Mouse (Mus musculus): ENCODE measurements at regions not wholly inside any gene's neighbourhood (a gene's known extent, or its start where the extent isn't known, plus 50 kb on each side); places are given as distances from the start of the nearest gene placed in this dataset.

DNA sequence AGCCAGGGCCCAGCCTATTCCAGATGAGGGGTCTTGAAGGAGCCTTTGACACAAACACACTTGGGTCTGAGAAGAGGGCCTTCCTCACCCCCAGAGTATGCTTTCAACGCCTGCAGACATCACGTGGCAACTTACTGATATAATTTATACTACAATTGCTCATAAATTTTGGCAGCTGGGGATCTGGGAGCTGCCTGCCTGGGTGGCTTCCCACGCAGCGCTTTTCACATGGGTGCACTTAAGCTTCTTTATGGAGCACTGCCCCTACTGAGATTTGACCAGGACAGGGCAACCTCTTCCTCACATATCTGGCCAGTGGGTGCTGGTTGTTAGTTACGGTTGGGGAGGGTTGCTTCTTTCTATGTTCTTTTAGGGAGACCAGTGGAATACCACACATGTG is 61.6 kb downstream of the Spesp1 start:
- DNase-seq, result peak; percentile 68

DNA sequence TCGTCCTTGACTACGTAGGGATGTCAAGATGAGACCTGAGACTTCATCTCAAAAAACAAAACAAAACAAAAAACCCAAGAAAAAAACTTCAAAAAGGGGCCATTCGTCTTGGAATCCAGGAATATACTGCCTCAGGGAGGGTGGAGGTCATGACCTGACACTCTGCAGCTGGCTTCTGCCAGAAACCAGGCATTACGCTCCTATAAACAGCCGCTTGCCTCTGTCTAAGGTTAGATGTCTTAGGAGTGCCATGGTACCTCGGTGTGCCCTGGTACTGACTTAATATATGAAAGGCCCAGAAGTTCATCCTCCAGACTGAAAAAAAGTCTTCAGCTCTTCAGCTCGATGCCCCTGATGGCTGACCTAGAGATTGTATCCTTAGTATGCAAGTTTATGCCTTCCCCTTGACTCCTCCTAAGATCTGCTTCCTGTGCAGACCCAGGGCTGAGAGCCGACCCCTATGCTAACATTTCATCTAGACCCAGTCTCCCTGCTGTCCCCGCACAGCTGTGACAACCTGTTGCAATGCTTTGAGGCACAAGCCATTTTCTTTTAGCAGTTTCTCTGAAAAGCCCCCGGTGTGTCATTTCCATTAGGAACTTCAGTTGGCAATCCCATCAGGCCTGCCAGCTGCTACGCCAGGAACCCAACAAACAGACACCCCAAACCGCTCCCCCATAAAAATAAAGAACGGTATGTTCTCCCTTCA is 66.7 kb downstream of the Spesp1 start:
- DNase-seq, result peak; percentile 25

DNA sequence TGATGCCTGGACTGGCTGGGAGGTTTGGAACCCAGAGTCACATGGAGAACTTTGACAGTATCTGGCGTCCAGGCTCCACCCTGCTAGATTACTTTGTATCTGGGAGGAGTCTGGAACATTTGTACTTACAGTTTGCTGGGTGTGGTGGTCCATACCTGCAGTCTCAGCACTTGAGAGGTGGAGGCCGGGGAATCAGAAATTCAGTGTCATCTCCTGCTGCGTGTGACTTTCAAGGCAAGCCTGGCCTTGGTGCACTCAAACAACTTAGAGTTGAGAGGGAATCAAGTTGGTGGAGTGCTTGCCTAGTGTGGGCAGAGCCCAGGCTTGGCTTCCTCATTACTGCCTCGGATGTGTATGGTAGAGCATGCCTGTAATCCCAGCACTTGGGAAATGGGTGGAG is 67.5 kb downstream of the Spesp1 start:
- no peak for DNase-seq

DNA sequence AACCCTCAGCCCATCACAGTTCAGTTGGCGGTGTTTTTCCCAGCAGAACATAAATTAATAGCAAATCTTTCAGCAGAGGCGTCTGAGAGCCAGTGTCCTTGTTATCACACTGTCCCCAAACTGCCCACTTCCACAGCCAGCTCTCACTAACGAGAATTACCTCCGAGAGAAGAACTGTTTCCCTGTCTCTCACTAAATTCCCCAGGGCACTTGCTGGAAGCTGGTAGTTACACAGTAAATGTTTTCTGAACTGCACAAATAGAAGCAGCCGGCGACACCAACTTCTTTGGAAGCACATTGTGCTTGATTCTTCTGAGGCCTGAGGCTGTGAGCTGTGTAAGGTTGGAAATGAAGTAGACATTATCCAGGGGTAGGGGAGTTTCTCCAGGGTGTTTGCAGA is 69.4 kb downstream of the Spesp1 start:
- no peak for DNase-seq

DNA sequence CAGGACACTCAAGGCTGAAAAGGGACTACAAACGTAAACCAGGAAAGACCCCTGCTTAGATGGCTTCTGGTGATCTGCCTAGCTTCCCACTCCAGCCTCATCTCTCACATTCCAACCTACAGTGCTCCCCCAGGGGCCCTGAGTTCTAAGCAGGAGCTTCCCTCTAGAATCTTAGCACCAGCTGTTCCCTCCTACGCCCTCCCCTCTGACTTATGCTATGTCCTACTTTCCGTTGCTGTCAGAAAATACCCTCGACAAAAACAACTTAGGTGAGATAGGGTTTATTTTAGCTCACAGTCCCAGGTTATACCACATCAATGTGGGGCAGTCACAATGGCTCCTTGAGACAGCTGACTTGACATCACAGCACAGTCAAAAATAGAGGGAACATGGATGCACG is 71.2 kb downstream of the Spesp1 start:
- no peak for DNase-seq

DNA sequence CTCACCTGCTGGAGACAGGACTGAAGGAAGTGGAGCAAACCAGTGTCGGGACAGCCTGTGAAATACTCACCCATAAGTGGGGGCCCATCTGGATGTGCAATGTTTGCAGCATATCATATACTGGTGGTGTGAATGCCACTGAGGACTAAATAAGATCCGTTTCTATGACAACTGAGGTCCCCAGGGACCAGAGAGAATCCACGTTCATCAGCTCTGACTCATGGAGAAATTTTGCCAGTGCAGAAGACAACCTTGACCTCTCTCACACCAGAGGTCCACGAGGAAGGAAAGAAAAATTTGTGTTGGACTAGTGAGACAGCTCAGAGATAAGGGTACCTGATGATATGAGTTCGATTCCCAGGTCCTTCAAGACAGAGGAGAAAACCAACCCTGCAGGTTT is 73.6 kb downstream of the Spesp1 start:
- DNase-seq, result no peak

DNA sequence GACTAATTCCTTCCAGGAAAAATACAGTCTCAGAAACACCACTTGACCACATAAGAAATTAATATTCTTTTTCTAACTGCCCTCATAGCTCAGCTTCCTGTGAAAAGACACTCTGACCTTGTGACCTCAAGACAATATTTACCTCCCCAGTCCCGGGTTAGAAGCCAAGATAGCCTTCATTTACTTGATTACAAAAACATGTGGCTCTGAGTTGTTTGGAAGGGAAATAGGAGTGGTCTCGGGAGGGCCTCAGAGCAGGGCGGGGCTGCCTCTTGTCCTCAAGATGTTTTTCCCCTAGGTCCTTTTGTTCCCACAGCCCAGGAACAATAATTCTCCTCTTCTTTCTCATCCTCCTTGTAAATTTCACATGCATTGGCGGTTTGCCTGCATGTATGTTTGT is 76.7 kb downstream of the Spesp1 start:
- no peak for DNase-seq

DNA sequence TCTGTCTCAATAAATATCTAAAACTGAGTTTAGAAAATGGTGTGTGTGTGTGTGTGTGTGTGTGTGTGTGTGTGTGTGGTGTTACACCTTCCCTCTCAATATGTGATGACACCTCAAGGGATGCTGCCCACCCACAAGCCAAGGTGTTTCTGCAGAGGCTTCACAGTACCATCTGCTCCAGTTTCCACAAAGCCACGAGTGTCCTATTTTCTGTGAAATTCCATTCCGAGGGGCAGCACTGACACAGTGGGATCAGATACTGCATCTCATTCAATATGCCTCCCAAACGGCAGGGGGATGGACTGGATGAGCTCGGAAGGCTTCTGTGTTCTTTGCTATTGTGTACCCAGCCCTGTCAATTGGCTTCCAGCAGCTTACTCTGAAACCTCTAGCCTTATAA is 78.5 kb downstream of the Spesp1 start:
- DNase-seq, result no peak

DNA sequence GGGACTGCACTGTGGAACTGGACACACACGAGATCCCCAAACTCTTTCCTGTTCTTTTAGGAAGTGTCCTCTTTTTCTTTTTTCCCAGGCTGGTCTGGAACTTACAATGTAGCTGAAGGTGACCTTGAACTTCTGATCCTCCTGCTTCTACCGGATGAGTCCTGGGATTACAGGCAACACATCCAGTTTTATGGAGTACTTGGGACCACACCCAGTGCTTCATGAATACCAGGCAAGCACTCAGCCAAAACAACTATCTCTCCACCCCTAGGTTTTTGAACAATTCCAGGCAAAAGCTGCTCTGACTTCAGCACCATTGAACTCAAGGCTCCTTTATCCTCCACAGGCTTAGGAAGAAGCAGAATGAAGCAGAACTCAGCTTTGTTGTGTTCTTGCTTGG is 79.7 kb downstream of the Spesp1 start:
- no peak for DNase-seq

DNA sequence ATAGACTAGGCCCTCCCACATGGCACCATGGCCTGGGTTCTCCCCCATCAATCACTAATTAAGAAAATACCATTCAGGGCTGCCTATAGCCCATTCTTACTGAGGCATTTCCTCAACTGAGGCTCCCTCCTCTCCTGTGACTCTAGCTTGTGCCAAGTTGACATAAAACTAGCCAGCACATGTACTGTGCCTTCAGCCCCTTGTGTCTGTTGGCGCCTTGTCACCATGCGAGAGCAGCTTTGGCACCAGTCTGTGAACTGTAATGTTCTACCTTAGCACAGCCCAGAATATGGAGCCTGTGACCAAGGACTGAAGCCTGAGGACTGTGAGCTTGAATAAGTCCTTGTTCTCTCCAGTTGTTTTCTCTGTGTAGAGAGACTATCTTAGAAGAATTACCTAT is 75.0 kb upstream of the Glce start:
- DNase-seq, result no peak

DNA sequence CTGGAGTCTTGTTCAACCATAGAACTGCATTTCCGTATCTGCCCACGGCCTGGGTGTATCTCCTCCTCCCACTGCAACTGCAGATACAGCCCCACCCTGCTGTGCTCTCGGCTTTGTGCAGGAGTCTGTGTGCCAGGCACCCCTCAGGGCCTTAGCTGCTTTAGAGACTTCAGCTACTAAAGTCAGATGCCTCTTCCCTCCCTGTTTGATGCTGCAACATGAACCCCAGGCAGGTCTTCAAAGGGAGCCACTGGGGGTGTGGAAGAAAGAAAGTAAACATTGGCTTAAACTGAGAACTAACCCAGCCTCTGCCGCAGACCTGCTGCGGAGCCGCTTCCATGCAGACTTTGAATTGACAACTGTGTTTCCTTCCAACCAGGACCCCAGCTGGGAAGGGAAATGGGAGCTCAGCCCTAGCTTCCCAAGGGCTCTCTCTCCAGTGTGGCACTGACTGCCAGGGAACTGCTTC is 70.0 kb upstream of the Glce start:
- DNase-seq, result no peak

DNA sequence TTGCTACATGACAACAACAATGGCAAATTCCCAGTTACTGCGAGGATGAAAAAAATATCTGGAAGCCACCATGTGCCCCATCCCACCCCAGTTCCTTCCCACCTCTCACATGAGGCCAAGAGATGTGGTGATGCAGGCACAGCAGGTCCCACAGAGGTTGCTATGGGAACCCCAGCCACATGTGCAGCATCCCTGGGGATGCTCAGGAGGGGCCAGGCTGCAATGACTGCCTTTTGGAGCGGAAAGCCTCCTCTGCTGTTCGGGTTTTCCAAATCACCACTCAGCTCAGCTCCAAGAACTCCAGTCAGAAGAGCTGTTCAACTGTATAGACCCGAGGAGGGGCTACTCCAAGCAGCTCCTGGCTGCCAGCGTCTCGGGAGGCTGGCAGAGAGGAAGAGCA is 68.0 kb upstream of the Glce start:
- DNase-seq, result no peak

DNA sequence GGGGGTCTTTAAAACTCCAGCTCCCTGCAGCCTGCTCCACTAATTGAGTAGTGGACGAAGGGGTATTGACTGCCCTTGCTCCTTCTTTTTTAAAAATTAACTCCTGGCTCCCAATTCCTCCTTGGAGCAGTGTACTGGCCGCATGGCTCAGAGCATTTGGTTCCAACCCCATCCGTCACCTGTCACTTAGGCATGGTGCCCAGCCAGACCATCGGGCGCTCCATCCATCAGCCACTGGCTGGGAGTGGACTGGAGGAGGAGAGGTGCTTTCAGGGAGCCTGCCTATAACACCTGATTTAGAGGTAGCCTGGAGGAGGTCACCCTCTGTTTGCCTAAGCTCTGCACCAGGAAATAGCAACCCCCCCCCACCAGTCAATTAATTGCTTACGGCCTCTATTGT is 66.4 kb upstream of the Glce start:
- DNase-seq, result no peak

DNA sequence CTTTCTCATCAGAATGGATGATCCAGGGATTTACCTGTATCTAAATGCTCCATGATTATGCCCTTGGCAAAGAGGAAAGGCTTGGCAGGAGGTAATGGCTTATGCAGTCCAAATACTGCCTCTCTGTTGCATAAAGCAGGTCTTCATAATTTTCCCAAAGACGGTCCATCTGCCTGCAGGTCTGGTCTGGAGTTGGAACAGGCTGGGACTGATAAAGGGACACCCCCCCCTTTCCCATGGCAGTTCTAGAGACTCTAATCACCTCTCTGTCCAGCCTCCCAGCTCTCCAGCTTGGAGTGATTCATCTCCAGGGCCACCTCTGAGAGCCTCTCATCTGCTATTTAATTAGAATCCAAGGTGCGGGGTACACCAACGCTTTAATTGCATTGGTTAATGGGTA is 65.9 kb upstream of the Glce start:
- DNase-seq, result no peak

DNA sequence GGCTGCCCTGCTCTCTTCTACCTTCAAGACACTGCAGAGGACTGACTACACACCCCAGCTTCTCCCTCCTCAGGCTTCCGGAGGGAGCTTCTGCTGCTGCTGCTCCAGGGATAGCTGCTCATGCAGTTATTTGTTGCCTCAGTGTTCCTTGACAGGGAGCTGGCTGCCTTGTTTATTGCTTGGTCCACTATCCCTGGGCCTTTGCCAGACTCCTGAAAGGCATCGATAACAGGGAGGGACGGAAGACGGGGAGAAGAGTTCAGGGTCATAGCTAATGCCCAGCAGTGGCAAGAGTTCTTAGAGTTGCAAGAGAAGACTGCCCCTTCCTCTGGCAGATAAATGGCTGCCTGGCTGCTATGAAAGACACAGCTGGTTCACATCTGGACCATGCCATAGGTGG is 64.4 kb upstream of the Glce start:
- DNase-seq, result no peak

DNA sequence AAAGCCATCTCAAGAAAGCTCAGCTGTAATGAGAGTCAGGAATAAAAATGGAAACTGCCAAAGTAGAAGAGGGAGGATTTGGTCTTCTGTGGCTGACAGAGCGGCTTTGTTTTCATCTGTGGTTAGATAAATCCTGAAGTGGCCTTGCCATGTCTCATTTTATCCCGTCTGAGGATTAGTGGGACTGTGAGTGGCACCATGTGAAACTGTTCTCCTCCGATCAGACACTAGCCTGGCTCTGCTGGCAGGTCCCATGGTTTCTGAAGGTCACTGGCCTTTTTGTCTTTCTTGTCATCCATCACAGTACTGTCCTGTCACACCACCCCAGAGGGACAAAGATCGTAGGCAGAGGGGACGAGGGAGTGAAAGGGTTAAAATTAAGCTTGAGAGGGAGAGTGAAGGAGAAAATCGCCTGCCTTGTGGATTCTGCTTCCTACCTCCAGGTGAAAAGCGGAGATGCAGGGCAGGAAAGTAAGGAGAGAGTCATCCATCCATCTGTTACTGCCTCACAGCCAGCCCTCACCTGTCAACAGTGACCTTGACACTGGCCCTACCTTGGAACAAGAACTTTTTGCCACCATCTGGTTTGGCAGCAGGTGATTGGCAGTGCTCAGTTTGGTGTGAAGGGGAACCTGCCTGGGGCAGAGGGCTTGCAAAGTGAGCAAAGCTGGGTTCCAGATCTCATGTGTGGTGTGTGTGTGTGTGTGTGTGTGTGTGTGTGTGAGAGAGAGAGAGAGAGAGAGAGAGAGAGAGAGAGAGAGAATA is 63.2 kb upstream of the Glce start:
- DNase-seq, result no peak

DNA sequence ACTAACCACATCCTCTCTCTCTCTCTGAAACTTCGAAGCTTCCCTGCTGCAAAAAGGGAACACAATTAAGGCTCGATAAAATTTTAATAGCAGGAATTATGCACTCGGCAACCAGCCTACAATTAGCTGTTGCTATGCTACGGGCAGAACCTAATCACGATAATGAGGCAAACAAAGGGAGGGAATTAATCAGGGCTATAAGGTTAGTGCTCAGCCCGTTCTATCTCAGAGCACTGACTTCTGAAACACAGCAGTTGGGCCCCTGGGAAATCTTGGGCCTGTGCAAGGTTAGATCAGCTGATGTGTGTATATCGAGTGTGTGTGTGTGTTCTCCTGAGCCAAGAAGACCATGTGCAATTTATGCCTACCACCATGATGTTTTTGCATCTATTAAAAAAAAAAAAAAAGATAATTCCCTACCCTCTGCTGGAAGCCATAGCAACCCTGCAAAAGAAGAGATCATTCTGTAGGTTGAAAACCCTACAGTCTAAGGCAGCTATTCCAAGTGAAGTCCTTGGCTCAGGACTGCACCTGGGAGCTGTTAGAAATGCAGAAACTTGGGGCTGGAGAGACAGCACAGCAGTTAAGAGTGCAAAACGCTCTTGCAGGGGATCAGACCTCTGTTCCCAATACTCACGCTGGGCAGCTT is 58.9 kb upstream of the Glce start:
- no peak for DNase-seq

DNA sequence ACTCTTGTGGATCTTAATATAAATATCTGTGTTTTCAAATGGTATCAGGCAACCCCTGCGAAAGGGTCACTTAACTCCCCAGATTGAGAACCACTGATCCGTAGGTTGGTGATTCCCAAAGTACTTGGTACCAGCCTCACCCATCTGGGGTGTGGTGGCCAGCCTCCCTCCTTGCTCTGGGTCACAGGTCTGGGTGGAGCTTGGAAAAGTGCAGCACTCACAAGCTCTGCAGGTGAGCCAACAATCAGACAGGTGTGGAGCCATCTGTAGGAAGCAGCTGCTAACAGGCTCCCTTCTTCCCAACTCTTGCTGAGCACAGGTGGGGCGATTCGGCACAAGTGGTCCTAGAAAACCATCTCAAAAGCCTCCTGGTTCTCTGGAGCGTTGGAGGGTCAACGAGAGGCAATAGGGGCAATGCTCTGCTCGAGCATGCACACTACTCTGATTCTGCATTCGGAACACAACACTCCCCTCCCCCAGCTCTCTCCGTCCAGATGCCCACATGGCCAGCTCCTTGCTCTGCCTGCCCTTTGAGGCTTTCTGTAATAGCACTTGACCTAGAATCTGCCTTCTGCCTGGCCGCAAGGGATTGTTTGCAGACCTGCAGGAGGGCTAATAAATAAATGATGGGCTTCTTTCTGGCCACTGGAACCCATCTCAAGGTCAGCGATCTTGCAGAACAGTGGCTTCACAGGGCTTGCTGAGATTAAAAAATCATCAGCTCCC is 58.2 kb upstream of the Glce start:
- DNase-seq, result no peak

DNA sequence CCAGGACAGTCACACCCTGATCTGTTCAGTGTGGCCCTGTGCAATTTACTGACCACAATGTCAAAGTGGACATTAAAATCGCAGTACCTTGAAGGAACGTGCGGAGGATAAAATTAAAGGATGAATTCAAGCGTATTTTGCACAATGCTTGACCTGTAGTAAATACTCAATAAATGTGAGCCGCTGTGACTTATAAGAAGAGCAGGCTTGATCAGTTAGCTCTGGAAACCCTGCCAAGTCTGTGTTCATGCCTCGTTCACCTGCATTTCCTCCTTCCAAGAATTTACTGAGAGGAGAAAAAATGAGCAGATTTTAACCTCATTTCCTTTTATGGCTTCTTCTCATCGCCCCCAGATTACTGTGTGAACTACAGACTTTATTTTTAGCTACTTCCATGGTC is 52.2 kb upstream of the Glce start:
- DNase-seq, result no peak
